Mouse (Mus musculus) intestine, embryonic 14.5 days (tissue): Measurements from ENCODE around the gene Hspg2. TPM values are rescaled to one million over a fixed set of nuclear protein-coding genes. Genes with fewer than 3 reads are reported as not detected.

Experiments used
- ATAC-seq: fragments of 200-750 bp; cut with Nextera tagmentation; replicated peaks from 2 replicates; pipeline ENCODE4 v1.8.0; 2017; ENCODE audit warnings: low read depth, moderate number of reproducible peaks, moderate TSS enrichment, moderate library complexity; ENCODE audit not compliant: low FRiP score, low TSS enrichment
- DNase-seq: peaks from one replicate; pipeline ENCODE4 v3.0.0-alpha.2; 2018; ENCODE audit warnings: low spot score
- H3K27ac ChIP-seq: fragments of 300-500 bp; sonication (generic); 2 replicates; pipeline ENCODE4 v1.5.1; 2014; ENCODE audit warnings: low read depth, mild to moderate bottlenecking, control low read depth
- H3K27me3 ChIP-seq: fragments of 300-500 bp; sonication (generic); replicated peaks from 2 replicates; pipeline ENCODE4 v1.6.1; 2014; ENCODE audit warnings: low read length, control low read depth; ENCODE audit not compliant: control insufficient read depth, insufficient read depth
- H3K36me3 ChIP-seq: fragments of 300-500 bp; sonication (generic); 2 replicates; pipeline ENCODE4 v1.6.1; 2014; ENCODE audit warnings: low read length, control low read depth; ENCODE audit not compliant: control insufficient read depth, insufficient read depth
- H3K4me1 ChIP-seq: fragments of 300-500 bp; sonication (generic); replicated peaks from 2 replicates; pipeline ENCODE4 v1.6.1; 2014; ENCODE audit warnings: low read length, control low read depth, mixed read lengths; ENCODE audit not compliant: control insufficient read depth, insufficient read depth
- H3K4me2 ChIP-seq: fragments of 300-500 bp; sonication (generic); 2 replicates; pipeline ENCODE4 v1.6.1; 2014; ENCODE audit warnings: low read length
- H3K4me3 ChIP-seq: fragments of 300-500 bp; sonication (generic); 2 replicates; pipeline ENCODE4 v1.5.1; 2014; ENCODE audit warnings: low read depth, low read length, control low read depth, mixed read lengths
- H3K9ac ChIP-seq: fragments of 300-500 bp; sonication (generic); 2 replicates; pipeline ENCODE4 v1.6.1; 2014; ENCODE audit warnings: mild to moderate bottlenecking, low read length
- H3K9me3 ChIP-seq: fragments of 300-500 bp; sonication (generic); 2 replicates; pipeline ENCODE4 v1.6.1; 2016; ENCODE audit warnings: low read length, control low read depth; ENCODE audit not compliant: control insufficient read depth
- WGBS: fragments of 180-500 bp; shearing (Covaris S2); extraction: QIAGEN DNeasy Blood & Tissue Kit; methylation state at CpG from one replicate; pipeline ENCODE4 v1.1.7; 2014; 5-methylcytosine and 5-hydroxymethylcytosine counted together
- polyA plus RNA-seq: library from polyadenylated mRNA; unstranded; fragments of >200 nt; fragmentation: Nextera tagmentation; extraction: Ambion mirVana; gene quantifications from 2 replicates; pipeline ENCODE4 v1.2.1, GENCODE M21; 2014

Gene Hspg2
- polyA plus RNA-seq, 1 experiment from 2014 or later, result 49.8 TPM

DNA sequence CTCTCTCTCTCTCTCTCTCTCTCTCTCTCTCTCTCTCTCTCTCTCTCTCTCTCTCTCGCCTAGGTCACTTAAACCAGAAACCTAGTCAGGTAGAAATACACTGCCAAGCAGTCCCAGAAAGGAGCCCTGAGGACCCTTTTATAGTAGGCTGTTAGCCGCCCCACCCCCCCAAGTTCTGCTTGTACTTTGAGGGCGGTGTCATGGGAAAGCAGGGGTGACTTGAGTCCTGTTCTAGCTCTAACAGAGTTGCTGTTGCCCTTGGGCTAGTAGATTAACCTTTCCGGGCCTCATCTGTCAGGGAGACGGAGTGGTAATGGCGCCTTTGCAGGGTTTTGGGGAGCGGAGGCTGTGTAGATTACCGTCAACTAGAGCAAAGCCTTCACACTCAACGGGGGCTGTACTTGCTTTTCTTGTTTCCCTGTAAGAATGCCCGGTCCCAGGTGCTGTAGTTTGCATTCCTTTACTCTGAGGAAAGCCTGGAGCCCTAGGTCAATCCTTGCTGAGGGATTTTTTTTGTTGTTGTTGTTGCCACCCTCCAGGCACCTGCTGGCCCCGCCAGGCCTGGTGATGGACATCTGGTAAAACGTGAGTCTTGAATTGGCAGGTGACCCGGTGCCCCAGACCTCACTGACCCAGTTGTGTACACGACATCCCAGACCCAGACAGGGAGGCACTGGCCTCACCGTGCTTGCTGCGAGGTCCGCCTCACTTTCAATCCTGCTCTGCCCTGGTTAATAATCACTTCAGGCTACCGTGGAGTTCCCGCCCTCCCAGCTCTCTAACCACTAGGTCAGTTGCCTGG is 11.8 kb downstream of the Hspg2 start:
- no peak overlapping the region for H3K9ac ChIP-seq
- H3K4me3 ChIP-seq, result no peak overlapping the region
- no peaks in the 10 kb centered on the region for H3K27me3 ChIP-seq
- H3K4me2 ChIP-seq, result peak overlapping the region; percentile 20; the same call in 1 of the 2 replicates
- DNase-seq (no peak), ATAC-seq (peak; percentile 24; the same call in 1 of the 2 replicates)
- no peaks in the 10 kb centered on the region for H3K9me3 ChIP-seq
- no peaks in the 10 kb centered on the region for H3K36me3 ChIP-seq
- H3K4me1 ChIP-seq, result peaks cover 86% of the 10 kb centered on the region
- H3K27ac ChIP-seq, result peak overlapping the region; percentile 77
- WGBS, result 24% methylated on average over 19 of the region's 19 CpGs

DNA sequence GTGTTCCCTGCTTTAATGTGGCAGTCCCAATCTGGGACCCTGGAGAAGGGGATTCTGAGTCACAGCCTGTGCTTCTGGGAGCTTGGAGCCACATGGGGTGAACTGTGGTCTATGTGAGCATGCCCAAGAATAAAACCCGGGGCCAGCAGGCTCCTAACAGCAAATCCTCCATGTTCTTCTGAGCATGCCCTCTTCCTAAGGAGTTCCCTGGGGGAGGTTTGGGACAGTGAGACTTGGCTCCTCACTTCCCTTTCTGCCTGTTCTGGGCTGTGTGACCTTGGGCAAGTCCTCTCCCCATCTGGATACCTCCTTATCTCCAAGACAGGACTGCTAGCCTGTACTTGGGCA is 12.4 kb downstream of the Hspg2 start:
- 41% methylated on average over 1 of the region's 1 CpGs for WGBS
- DNase-seq (no peak), ATAC-seq (no peak)
- Histone ChIP-seq H3K27me3 (no peaks in the 10 kb centered on the region), H3K4me1 (peaks cover 86% of the 10 kb centered on the region), H3K36me3 (no peaks in the 10 kb centered on the region), H3K4me3 (no peak overlapping the region), H3K4me2 (0 out of 2 replicates have a peak overlapping the region, but pooled peaks have one; percentile 16), H3K27ac (peak overlapping the region; percentile 77), H3K9me3 (no peaks in the 10 kb centered on the region), H3K9ac (no peak overlapping the region)

DNA sequence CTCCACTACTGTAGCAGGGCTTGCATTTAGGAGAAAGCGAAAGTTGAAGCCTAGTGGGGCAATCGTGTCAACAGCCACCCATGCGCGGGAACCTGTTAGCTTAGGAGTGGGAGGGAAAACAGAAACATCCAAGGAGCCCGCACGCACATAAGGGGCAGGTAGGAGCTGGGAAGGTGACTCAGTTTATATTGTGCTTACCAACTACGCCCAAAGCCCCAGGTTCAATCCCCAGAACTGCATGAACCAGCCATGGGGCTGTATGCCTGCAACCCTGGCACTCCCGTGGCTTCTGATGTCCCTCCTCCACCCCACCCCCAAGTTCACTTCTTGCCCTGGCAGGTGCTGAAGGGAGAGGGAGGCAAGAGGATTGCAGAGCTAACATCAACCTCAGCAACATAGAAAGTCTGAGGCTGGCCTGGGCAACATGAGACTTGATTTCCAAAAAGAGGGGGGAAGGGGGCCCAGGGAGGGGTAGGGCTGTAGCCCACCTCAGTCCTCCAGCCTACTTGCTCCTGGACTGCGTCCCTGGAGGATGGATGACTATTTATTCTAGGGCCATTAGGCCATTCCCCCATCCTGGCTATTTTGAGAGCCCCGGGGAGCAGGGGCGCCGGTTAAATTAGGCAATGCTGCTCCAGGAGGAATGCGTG is 12.9 kb downstream of the Hspg2 start:
- DNase-seq (no peak), ATAC-seq (no peak)
- no peak overlapping the region for H3K9ac ChIP-seq
- no peaks in the 10 kb centered on the region for H3K9me3 ChIP-seq
- 0 out of 2 replicates have a peak overlapping the region, but pooled peaks have one; percentile 16 for H3K4me2 ChIP-seq
- H3K4me1 ChIP-seq, result peaks cover 86% of the 10 kb centered on the region
- H3K27me3 ChIP-seq, result no peaks in the 10 kb centered on the region
- H3K4me3 ChIP-seq, result no peak overlapping the region
- no peaks in the 10 kb centered on the region for H3K36me3 ChIP-seq
- H3K27ac ChIP-seq, result peak overlapping the region; percentile 77
- WGBS, result 35% methylated on average over 13 of the region's 13 CpGs

DNA sequence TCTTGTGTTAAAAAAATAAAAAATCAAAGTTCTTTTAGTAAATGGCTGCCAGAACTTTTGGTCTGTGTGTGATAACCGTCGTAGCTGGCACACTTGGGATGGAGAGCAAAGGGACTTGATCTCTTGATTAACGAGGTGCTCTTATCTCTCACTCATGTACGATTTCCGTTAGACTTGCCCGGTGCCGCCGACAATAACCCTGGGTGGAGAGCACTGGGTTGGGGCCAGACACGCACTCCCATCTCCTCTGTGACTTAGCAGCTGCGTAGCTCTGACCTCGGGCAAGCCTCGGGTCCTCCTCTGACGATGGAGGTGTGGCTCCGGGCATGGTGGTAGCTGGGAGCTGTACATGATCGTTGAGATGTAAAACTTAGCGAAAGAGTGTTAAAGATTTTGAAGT is 15.3 kb downstream of the Hspg2 start:
- Histone ChIP-seq H3K27ac (no peak overlapping the region), H3K9me3 (no peaks in the 10 kb centered on the region), H3K36me3 (no peaks in the 10 kb centered on the region), H3K4me1 (peaks cover 90% of the 10 kb centered on the region), H3K4me3 (no peak overlapping the region), H3K4me2 (no peak overlapping the region), H3K27me3 (no peaks in the 10 kb centered on the region), H3K9ac (no peak overlapping the region)
- no peak for ATAC-seq
- 45% methylated on average over 16 of the region's 16 CpGs for WGBS
- DNase-seq, result no peak

DNA sequence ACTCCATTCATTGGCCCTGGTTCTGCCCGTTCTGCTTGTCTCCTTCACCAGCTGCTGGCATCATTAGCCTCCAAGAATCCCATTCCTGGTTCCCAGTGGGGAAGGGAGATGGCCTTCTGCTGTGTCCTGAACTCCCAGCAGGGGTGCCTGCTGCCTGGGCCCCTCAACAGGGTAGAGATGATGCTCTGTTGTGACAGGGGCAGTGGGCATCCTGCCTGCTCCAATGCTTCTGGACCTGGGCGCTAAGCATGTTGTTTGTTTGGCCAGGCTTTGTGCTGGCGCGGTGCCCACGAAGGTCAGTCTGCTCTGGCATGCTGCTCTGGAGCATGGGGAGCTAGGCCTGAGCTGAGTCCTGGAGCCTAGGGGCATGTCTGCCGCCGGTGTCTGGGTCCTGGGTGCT is 16.0 kb downstream of the Hspg2 start:
- Histone ChIP-seq H3K9me3 (no peaks in the 10 kb centered on the region), H3K9ac (no peak overlapping the region), H3K4me1 (peaks cover 90% of the 10 kb centered on the region), H3K36me3 (no peaks in the 10 kb centered on the region), H3K4me3 (no peak overlapping the region), H3K27me3 (no peaks in the 10 kb centered on the region), H3K4me2 (no peak overlapping the region), H3K27ac (peak overlapping the region; percentile 96; the same call in 1 of the 2 replicates)
- 75% methylated on average over 7 of the region's 7 CpGs for WGBS
- ATAC-seq (no peak), DNase-seq (no peak)

DNA sequence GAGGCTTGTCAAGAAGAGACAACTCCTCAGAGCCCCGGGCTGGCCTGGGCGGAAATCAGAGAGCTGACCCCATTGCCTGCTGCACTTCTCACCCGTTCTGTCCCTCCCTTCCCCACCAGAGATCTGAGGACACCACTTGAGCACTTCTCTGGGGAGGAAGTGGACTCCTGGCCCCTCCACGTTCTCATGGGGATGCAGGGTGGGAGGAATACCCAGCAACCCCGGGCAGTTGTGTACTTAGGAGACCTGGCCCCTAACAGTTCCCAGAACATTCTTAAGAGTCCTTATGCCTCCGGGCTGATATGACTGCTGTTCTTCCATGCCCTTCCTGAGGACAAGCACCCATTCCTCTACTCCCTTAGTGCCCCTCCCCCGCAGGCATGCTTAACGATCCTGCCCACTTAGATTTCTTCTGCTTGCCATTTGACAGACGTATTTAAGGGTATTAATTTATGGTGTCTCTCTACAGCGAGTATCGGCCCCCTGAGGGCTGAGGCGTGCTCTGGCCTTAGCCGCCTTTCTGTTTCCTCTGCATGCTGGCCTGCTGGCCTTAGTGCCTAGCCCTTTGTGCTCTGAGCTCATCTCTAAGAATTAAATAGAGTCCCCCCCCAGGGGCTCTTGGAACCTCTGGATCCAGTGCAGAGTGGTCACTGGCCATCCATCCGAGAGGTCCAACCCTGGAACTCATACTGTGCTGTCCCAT is 16.8 kb downstream of the Hspg2 start:
- Histone ChIP-seq H3K36me3 (no peaks in the 10 kb centered on the region), H3K4me3 (no peak overlapping the region), H3K27me3 (no peaks in the 10 kb centered on the region), H3K4me2 (no peak overlapping the region; the same call in 1 of the 2 replicates), H3K27ac (peak overlapping the region; percentile 96; the same call in 1 of the 2 replicates), H3K4me1 (peaks cover 89% of the 10 kb centered on the region), H3K9ac (no peak overlapping the region; the same call in 1 of the 2 replicates), H3K9me3 (no peaks in the 10 kb centered on the region)
- DNase-seq (no peak), ATAC-seq (no peak)
- WGBS, result 30% methylated on average over 14 of the region's 14 CpGs

DNA sequence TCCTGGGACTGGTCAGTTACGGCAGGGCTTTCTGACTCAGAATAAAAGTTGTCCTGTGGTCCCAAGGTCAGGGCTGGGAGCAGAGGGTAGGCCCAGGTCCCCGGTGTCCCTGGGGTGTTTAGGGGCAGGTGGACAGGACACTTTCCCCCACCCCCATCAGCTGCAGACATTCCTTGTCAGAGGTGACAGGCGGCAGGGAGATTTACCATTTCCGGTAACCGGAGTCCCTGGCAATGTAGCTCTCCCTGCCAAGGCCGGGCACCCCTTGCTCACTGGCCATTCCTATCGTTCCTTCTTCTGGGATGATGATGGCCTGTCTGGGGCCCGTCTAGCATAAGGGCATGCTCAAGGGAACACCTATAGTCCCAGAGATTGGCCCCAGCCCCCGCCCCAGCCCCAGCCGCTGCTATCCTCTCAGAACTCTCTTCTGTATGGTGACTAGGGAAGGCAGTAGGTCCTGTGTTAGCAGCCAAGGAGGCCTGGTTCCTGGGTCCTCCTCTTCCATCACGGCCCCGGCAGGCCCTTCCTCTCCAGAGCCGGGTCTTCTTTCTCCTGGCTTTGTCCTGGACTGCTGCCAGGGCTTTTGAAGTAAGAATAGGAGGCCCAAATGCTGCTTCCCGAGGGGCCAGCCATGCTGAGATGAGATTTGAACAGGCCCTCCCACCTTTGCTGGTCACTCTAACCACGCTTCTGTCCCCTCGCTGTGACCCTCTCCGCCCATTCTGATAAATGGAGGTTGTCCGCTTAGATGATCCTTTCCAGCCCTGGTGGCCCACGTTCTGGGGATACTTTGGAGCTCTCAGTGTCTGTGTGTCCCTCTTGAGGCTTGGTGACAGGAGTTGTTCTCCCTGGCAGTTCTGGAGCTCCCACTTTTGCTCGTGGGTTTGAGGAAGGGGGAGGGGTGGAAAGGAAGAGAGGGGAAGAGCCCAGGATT is 17.8 kb downstream of the Hspg2 start:
- DNase-seq (no peak), ATAC-seq (no peak)
- Histone ChIP-seq H3K27ac (peak overlapping the region; percentile 96), H3K4me2 (peak overlapping the region; percentile 18), H3K4me3 (no peak overlapping the region), H3K9ac (0 out of 2 replicates have a peak overlapping the region, but pooled peaks have one; percentile 1), H3K9me3 (no peaks in the 10 kb centered on the region), H3K36me3 (no peaks in the 10 kb centered on the region), H3K27me3 (no peaks in the 10 kb centered on the region), H3K4me1 (peaks cover 80% of the 10 kb centered on the region)
- 34% methylated on average over 20 of the region's 20 CpGs for WGBS
